Mouse (Mus musculus) bone marrow, adult 2 months (tissue): ENCODE data around the gene Zhx3. TPM values are rescaled to one million over a fixed set of nuclear protein-coding genes. Genes with fewer than 3 reads are reported as not detected.

Experiments
- H3K27ac ChIP-seq: fragments of 200-500 bp; 2 replicates; pipeline ENCODE4 v1.5.1; 2012; ENCODE audit warnings: low read depth, mild to moderate bottlenecking, control low read depth, inconsistent platforms, low read length; ENCODE audit not compliant: control insufficient read depth, poor library complexity, insufficient read depth
- H3K4me1 ChIP-seq: fragments of 200-500 bp; 2 replicates; pipeline ENCODE4 v1.6.1; 2011; ENCODE audit warnings: low read length; ENCODE audit not compliant: control insufficient read depth, insufficient read depth
- H3K4me3 ChIP-seq: fragments of 200-500 bp; replicated peaks from 2 replicates; pipeline ENCODE3; 2011; ENCODE audit warnings: mild to moderate bottlenecking, low read depth, low read length, control low read depth; ENCODE audit not compliant: control insufficient read depth
- CTCF ChIP-seq: fragments of 200-500 bp; IDR thresholded peaks from 2 replicates; pipeline ENCODE4 v1.5.1; 2011; ENCODE audit warnings: low read length, control low read depth; ENCODE audit not compliant: control insufficient read depth, insufficient read depth
- POLR2A ChIP-seq: fragments of 200-500 bp; IDR thresholded peaks from 2 replicates; pipeline ENCODE4 v1.6.1; 2011; ENCODE audit warnings: low read depth, mild to moderate bottlenecking, control low read depth, low read length, borderline replicate concordance; ENCODE audit not compliant: control insufficient read depth
- WGBS: fragments of 180-500 bp; shearing (Covaris S2); methylation state at CpG from one replicate; pipeline ENCODE4 v1.1.7; 2018; 5-methylcytosine and 5-hydroxymethylcytosine counted together
- polyA plus RNA-seq: library from polyadenylated mRNA; stranded (reverse); fragments of >200 nt; gene quantifications from 2 replicates; pipeline ENCODE4 v1.2.4, GENCODE M21; 2011; ENCODE audit warnings: low replicate concordance; ENCODE audit not compliant: missing spikeins, insufficient read depth, insufficient read length

Gene Zhx3
- polyA plus RNA-seq, 1 experiment = 3.5 TPM

DNA sequence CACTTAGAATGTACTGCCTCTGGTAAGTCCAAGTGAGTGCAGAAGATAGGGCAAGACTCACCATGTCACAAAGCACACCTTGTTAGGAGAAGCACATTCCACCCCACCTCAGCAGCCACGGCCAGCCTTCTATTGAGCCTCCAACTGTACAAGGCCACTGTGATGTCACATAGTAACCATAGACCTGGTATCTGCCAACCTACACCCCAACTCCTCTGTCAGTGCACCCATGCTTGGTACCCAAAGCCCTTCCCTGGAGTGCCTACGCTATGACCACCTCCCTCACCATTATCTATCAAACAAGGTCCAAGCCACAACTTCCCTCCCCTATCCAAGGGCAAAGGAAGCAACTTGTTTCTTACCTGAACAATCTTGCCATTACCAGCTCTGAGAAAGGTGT, 103.8 kb downstream of the Zhx3 start:
- Histone ChIP-seq H3K27ac (no peak overlapping the region), H3K4me1 (no peaks in the 10 kb centered on the region), H3K4me3 (no peak overlapping the region)
- TF ChIP-seq POLR2A (no peak), CTCF (no peak)
- WGBS = 82% methylated on average over 2 of the region's 2 CpGs

DNA sequence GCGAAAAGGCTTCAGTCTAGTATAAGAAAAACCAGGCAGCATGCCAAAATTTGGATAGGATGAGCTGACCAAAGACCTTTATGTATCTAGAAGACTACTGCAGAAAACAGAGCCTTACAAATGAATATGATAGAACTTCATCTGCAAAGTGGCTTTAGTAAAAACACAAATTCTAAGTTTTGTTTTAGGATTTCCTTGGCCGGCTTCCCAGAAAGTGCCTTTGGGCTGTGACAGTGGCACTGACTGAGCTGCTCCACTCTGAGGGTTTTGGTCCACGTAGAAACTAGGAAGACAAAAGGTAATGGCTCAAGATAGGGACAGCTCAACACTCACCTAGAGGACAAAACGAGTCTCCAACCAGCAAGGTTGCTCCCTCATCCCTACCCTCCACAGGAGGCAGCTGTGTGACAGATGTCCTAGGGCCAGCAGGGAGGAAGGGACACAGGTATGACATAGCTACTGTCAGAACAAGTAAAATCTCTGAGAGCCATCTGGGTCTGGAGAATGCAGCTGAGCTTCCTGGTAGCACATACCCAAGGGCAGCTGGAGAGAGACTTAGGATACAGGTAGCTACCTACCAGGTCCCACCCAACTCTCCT, 104.6 kb downstream of the Zhx3 start:
- Histone ChIP-seq H3K4me1 (no peaks in the 10 kb centered on the region), H3K27ac (no peak overlapping the region), H3K4me3 (no peak overlapping the region)
- TF ChIP-seq POLR2A = no peak
- no peak for TF ChIP-seq CTCF
- 76% methylated on average over 4 of the region's 4 CpGs for WGBS

DNA sequence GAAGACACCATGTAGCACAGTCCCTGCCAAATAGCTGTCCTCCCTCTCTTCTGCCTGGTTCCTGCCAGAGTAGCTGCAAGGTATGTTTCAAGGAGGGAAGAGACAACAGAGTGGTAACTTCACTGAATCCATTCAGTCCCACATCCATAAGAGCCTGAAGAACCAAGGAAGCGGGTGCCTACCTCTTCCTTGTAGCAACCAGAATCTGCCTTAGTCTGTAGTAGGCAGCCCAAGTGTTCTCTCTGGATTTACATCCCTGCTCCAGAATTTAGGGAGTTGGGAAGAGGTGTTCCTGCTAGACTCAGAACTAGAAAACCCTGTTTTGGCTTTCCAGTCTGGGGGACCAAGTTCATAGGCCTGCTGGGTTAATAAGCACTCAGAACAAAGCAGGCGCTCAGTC, 105.6 kb downstream of the Zhx3 start:
- Histone ChIP-seq H3K27ac (no peak overlapping the region), H3K4me1 (no peaks in the 10 kb centered on the region), H3K4me3 (no peak overlapping the region)
- TF ChIP-seq POLR2A (no peak), CTCF (no peak)
- WGBS = 89% methylated on average over 2 of the region's 2 CpGs

DNA sequence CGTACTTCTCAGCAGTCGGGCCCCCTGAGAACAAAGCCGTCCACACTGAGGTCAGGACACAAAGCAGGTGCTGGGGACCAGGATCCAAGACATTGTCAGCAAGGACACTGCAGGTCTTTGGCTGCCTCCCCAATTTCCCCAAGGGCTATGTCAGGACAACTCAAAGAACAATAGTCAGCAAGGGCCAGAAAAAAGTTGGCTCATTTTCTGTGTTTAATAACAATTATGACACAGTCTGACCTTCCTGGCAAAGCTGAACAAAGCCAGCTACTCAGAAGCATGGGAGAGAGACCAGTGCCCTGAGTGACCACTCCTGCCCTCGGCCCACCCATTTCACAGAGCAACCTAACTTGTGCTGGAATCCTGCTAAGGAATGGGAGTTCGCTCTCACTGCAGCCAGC, 106.4 kb downstream of the Zhx3 start:
- TF ChIP-seq POLR2A (no peak), CTCF (no peak)

DNA sequence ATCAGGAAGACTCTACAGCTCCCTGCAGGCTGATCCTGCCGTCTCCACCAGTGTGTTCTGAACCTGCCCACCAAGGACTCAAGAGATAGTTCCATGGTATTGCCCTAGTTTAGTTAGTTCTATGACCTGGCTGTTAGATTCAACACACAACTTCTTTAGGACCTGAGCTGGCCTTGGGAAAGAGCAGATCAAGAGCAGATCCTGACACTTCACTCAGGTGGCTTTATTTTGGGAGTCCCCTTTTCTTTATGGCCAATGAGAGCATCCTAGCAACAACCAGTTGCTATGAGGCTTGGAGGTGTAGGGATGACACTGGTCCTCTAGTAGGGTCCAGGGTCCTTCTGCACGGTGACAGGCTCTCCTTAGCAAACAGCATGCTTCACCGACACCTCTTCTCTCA, 107.7 kb downstream of the Zhx3 start:
- no peak overlapping the region for H3K27ac ChIP-seq
- no peak for TF ChIP-seq CTCF
- TF ChIP-seq POLR2A = no peak
- H3K4me3 ChIP-seq = no peak overlapping the region
- H3K4me1 ChIP-seq = no peaks in the 10 kb centered on the region
- WGBS = 79% methylated on average over 3 of the region's 3 CpGs

More for the DNA sequence above, 106.4 kb downstream of the Zhx3 start:
- Histone ChIP-seq H3K4me1 (no peaks in the 10 kb centered on the region), H3K27ac (no peak overlapping the region), H3K4me3 (no peak overlapping the region)
- WGBS = 78% methylated on average over 5 of the region's 5 CpGs

DNA sequence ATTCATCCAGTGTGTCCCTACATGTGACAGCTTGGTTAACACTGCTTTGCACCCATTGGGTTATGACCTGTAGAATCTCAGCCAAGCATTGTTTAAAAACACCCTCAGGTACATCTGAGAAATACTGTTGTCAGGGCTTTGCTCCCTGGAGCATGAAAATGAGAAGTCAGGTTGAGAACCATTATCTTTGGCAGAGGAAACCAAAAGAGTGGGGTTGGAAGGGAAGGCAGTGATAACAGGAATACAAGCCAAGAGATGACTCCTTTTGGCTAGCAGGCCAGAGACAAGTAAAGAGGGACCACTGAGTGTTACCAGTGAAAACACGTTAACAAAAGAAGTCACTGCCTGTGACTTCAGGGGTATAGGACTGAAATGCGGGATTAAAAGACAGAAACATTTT, 108.4 kb downstream of the Zhx3 start:
- no peak overlapping the region for H3K4me3 ChIP-seq
- TF ChIP-seq POLR2A (no peak), CTCF (no peak)
- WGBS = 77% methylated on average over 2 of the region's 2 CpGs
- H3K4me1 ChIP-seq = no peaks in the 10 kb centered on the region
- H3K27ac ChIP-seq = no peak overlapping the region

DNA sequence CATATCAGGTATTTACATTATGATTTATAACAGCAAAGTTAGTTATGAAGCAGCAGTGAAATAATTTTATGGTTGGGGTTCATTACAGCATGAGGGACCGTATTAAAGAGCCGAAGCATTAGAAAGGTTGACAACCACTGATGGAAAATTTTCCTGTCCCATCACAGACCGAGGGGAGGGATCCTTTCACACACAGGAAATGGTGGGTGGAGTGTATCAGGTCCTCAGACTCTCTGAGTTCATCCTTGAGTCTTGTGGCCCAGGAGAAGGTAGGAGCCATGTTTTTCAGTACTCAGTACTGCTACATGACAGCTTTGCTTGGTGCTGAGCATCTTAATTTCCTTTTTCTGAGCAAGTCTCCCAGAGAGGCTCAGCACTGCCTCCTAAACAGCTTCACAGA, 109.0 kb downstream of the Zhx3 start:
- 64% methylated on average over 3 of the region's 3 CpGs for WGBS
- H3K27ac ChIP-seq = no peak overlapping the region
- TF ChIP-seq CTCF (no peak), POLR2A (no peak)
- H3K4me3 ChIP-seq = no peak overlapping the region
- H3K4me1 ChIP-seq = no peaks in the 10 kb centered on the region

DNA sequence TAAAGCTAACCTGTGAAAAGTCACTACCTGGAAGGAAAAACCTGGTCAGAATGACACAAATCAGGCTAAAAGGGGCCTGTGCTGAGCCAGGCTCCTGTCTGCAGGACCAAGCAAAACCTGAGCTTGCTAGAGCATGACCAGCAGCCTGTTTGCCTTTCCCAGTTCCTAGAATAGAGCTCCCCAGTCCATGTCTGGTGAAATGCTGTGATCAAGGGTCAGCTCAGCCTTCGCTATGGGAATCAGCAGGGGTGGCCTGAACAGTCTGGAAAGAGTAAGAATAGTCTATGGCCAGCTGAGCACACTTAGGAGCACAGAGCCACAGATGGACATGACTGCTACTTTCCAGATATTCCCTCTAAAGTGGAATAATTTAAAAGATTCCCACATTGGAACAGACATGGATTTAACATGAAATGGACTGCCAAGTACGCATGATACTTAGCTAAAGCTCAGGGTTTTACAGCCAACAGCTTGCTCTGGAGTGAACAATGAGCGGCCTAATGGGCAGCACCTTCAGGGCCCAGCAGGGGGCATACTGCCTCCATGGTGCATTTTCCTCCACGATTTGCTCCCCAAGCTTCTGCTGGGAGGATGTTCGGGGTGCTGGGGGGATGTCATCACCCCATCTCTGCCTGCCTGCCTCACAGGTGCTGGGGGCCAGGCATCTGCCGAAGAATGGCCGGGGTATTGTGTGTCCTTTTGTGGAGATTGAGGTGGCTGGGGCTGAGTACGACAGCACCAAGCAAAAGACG, 112.2 kb downstream of the Zhx3 start:
- 77% methylated on average over 9 of the region's 9 CpGs for WGBS
- no peaks in the 10 kb centered on the region for H3K4me1 ChIP-seq
- H3K27ac ChIP-seq = no peak overlapping the region
- TF ChIP-seq POLR2A (no peak), CTCF (peak; percentile 57; the same call in 1 of the 2 replicates)
- no peak overlapping the region for H3K4me3 ChIP-seq

DNA sequence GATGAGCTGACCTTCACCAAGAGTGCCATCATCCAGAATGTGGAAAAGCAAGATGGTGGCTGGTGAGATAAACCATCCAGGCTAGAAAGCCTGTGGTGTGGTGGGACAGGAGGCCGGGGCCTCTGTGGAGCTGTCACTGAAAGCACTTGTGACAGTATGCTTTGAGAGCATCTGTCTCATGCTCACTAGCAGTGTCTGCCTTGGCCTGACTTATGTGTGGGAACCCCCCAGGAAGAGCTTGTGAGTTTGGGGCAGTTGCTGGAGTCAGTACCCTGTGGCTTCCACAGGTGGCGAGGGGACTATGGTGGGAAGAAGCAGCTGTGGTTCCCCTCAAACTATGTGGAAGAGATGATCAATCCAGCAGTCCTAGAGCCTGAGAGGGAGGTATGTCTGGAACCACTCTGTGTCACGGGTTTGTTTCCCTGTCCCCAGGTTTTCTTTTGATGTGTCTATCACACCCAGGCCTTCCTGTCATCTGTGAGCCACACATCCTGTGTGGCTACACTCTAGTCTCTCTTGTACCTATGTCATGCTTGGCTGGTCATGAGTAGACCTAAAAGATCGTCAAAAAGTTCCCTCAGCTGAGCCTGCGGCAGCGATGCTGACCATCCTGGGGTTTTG, 116.1 kb downstream of the Zhx3 start:
- Histone ChIP-seq H3K27ac (no peak overlapping the region), H3K4me3 (no peak overlapping the region), H3K4me1 (no peaks in the 10 kb centered on the region)
- 61% methylated on average over 6 of the region's 6 CpGs for WGBS
- no peak for TF ChIP-seq POLR2A
